Mouse (Mus musculus) adrenal gland, adult (tissue): ENCODE results near the gene Gnb5.

Experiments used
- DNase-seq, 2 experiments: peaks; one replicate each; pipeline ENCODE4 v3.0.0; 2022 to 2023; ENCODE audit warnings: low spot score in 1 of 2; ENCODE audit not compliant: inconsistent age in 2 of 2

Gnb5 gene

DNA sequence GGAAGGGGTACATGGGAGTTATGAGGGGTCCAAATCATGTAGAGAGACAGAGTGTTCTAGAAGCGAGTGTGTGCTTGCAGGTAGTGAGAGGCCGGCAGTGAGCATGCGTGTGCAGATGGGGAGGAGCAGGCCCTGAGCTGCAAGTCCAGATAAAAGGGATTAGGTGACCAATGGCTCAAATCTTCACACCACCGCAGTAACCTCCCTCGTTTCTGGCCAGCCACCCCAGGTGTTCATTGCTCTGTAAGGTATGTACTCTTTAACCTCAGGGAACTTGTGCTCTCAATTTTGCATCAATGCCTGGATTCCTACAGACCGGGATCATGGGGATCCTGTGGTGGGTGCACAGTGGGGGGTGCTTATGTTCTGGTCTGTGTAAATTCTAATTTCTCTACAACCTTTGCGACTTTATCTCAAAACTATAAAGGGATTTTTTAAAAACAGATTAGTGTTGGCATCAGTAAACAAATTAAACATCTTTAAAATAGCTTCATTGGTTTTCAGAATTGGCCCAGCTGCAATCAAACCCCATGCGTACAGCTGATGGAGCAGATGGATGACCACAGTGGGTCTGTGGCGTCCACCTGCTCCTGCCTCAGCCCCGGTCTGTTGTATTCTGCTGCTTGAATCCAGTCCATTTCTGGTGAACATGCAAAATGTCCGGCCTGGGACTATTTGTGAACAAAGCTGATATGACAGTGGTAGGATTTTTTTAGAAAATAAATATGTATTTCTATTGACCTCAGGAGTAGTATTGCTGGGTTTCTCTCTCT is at the start of gene Gnb5:
Gene Gnb5, plus strand, starts transcription at position 163 of the 773 bp plus-strand sequence.
- no peak for DNase-seq

DNA sequence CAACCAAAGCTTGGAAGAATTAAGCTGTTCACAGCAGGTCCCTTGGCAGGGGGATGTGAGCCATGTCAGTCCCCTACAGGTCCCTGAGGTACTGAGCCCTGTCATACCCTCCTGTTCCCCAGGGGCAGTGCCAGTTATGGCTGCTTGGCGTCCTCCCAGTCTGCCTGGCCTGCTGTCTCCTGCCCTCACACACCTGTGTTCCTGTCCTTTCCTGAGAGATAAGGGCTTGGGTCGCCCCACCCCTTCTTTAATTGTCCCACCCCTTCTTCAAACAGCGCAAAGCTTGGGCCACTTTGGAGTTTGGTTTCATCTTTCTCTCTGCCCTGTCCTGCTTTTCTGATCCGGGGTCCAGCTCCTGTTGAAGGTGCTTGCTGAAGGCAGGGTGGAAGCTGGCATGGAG is 47.3 kb upstream of the Gnb5 start:
- no peak for DNase-seq

DNA sequence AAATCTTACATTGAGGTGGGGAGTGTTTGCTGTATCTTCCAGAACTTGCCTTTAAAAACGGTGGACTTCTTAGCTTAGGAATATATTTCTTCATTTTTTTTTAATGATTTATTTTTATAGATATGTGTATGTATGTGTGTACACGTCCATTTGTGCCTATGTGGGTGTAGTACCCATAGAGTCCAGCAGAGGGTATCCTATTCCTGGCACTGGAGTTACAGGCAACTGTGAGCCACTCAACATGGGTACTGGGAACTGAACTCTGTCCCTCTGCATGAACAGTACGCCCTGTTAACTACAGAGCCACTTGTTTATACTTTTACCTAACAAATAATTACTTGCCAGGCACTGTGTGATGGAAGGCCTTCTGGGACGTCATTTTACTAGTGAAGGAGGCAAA is 46.4 kb upstream of the Gnb5 start:
- DNase-seq = no peak

DNA sequence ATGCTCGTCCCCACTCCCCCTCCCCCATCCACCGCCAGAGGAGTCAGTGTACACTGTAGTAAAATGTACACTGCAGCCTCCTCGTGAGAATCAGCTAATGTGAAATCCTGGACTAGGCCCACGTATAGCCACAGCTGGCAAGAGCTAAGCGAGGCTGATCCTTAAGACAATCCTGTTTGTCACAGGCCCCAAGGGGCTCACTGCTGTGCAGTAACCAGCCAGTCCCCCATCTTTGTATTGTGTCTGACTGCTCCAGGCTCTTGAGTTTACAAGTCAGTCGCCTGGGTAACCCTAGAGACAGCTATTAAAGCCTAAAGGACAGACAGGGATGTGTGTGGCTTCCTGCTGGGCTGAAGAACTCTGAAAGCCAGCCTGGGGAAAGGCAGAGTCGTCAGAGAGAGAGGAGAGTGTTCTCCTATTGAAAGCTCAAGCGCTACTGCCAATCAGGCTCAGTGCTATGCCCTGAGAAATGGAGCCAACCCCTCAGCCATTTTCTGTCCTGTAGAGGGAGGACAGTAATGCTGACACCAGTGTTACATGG is 44.7 kb upstream of the Gnb5 start:
- no peak for DNase-seq

DNA sequence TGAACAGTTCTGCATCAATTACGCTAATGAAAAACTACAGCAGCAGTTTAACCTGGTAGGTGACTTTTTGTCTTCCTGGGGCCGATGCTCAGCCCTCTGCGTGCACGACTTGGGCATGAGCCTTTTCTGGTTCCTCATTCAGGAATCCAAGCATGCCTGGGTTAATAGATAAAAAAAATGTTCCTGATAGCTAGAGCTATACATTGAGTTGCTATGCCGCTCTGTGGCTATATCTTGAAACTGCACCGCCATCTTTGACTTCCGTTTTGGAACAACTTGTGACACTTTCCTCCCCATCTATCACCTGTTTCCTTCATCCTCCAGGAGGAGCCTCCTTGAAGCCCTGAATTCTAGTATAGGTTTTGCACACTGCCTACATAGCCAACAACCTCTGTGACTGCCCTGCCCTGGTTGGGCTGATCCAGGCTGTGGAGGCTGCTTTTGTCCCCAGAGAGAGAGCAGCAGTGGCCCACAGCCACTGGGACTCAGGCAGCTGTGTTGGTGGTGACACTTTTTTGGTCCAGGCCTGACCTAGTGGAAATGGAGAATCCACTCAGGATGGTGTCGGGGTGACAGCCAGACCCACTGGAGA is 43.8 kb upstream of the Gnb5 start:
- no peak for DNase-seq

DNA sequence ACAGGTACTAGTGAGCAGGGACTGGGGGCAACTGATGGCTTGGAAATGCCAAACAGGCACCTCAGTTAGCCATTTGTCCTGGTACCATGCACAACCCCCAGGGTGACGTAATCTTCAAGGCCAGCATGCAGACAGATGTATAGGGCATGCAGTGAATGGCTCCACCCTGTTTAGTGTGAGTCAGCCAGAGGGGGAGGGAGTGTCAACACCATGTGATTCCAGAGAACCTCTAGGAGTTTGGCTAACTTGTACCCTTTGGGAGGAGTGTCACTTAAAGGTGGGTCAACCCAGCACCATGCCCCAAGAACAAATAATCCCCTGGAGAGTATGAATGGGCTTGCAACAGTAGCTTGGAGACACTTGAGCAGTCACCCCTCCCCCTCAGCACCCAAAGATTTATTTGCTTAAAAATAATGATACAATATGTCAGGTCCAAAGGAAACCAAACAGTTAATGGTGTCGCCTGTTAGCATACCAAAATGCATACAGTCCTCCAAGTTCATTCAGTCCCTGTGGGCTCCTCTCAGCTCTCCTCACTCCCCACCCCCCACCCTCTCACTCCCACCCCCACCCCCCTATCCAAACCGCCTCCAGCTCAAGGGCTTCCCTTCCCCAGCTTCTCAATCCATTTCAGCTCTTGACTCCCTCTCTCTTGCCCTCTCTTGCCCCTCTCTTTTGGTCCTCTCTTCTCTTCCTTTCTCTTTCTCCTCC is 41.9 kb upstream of the Gnb5 start:
- DNase-seq = no peak

DNA sequence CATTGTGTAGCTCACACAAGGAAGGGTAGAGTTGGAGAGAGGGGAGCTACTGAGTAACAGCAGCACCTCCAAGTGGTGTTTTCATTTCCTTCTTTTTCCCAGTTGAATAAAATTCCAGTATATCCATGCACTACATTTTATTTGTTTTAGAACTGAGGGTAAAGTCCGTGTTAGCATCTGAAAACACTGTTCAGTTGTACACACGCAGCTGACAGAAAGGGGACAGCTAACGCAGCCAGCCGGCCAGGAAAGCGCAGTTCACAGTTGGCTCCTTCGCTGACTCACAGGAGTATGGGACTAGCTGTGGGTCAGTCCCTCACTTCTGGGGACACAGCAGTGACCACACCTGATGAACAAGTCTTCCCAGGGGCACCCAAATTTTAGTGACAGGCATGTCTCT is 38.9 kb upstream of the Gnb5 start:
- DNase-seq = no peak

DNA sequence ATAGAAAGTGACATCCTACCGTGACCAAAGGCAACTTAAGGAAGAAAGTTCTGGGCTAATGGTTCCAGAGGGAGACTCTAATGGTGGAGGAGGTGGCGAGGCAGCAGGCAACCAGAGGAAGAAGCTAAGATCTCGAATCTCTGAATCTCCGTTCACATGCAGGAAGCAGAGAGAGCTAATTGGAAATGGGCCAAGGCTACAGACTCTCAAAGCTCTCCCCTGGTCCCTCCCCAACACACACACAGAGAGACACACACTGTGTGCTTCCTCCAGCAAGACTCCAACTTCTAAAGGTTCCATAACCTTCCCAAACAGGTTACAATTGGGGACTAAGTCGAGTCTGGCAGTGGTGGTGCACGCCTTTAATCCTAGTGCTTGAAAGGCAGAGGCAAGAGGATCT is 35.7 kb upstream of the Gnb5 start:
- DNase-seq = no peak

DNA sequence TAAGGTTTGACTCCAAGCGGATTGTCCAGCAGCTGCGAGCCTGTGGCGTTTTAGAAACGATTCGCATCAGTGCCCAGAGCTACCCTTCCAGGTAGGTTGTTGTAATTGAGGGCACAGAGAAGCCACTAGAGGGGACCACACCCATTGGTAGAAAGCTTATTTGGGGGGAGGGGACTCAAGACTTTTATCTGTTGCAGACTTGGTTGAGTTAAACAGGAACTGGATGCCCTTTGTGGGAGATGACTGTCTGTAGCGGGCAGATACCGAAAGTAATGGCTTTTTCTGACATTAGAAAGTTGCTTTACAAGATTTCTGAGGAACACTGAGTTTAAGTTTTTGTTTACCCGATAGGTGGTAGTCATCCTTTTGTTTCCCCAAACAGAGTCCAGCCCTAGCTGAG is 34.5 kb upstream of the Gnb5 start:
- DNase-seq = no peak

DNA sequence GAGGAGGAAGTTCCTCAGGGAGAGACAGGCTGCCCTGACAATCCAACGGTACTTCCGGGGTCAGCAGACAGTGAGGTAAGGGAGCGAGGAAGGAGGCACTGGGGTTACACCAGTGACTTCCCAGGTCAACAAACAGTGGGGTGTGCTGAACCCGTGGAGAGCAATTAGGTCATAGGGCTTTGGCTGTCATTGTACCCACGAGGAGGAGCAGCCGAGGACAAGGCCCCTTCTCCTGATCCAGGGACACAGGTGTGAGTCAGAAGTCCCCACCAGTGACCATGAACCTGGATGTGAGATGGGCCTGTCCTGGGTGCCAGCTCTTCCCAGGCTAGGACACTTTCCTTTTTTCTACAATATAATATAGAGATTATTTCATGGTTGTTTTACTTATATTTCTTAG is 32.4 kb upstream of the Gnb5 start:
- DNase-seq = peak; percentile 42 to 76

DNA sequence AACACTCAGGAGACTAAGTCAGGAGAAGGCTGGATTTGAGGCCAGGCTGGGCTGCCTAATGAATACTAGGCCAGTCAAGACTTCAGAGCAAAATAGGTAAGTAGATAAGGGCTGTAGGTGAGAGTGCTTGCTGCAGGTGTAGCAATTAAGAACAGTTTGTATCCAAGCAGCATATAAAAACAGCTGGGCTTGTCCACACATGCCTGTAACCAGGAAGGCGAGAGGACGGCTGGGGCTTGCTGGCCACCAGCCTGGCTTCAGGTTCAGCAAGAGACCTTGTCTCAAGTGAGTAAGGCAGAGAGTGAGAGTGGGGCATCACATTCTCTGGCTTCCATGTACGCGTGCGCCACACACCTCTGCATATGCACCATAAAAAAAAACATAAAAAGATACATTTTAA is 31.6 kb upstream of the Gnb5 start:
- DNase-seq = no peak

DNA sequence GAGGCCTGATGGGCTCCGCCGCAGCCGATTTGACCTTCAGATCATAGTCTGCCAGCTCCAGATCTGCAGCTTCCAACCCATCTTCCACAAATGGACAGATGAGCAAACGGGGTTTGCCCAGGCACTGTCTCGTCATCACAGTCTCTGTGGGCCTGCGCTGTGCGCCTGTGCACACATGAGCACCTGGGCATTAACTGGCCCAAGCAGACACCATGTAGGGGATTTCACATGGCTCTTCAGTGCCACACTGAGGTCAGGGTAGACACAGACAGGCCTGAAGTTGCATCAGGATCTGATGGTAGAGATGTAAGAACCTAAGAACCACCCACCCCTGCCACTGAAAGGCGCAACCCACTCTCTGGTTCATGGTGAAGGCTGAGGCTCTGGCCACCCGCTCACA is 31.0 kb upstream of the Gnb5 start:
- no peak for DNase-seq

DNA sequence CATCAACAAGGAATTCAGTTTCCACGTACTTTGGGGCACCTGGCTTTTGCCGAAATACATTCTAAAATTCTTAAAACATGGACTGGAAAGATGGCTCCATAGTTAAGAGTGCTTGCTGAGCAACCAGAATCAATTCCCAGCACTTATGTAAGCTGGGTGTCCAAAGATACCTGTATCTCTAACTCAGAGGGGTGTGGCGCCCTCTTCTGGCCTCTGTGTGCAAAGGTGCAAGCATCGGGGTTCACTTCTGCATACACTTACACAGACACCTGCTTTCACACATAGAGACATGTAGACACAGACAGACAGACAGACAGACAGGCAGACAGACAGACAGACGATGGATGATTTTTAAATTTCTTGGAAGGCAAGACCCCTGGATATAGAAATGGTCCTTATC is 25.3 kb upstream of the Gnb5 start:
- DNase-seq = peak; percentile 69 to 87

DNA sequence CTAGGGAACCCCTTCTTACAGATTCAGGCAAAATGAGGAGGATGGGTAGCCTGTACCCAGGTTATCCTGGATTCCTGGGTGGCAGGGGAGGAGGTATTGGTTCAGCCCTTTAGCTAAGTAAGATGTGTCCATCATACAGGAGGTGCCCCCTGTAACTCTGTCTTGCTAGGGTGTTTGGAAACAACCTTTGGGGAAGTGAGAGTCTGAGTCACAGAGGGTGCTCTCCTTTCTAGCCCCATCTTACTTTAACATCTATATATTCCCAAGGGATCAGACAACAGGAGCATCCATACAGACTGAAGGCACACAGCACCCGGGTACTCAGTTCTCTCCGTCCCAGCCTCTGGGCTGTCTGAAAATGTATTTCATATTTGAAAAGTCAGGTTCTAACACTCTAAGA is 23.9 kb upstream of the Gnb5 start:
- DNase-seq = no peak

DNA sequence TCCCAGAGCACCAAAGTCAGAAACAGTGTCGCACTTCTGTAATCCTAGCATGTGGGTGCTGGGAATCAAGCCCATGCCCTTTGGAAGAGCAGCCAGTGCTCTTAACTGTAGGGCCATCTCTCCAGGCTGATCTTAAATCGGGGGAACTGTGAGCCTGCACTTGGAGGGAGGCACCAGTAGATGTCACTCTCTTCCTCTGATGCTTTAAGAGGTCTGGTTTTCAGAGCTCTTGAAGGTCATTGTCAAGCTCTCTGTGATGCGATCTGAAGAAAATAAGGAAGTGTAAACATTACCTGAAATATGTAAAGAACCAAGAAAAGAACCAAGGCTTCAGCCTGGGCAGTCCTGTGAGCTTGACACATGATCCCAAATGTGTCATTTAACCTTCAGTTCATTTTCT is 23.3 kb upstream of the Gnb5 start:
- DNase-seq = peak; percentile 50 to 83

DNA sequence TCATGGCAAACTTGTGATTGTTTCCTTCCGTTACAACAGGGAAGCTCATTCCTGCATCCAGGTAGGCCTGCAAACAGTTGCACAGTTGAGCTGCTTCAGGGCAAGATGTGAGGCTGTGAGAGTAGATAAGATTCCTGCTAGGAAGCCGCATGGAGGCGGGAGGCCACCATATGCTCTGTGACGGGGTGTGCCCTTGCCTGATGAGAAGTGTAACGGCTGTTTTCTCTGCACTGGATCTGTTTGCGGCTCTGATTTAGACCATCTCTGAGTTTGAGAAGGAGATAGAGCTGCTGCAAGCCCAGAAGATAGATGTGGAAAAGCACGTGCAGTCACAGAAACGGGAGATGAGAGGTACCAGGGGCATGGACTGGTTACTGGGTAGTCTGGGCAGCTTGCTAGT is 22.5 kb upstream of the Gnb5 start:
- DNase-seq = no peak

DNA sequence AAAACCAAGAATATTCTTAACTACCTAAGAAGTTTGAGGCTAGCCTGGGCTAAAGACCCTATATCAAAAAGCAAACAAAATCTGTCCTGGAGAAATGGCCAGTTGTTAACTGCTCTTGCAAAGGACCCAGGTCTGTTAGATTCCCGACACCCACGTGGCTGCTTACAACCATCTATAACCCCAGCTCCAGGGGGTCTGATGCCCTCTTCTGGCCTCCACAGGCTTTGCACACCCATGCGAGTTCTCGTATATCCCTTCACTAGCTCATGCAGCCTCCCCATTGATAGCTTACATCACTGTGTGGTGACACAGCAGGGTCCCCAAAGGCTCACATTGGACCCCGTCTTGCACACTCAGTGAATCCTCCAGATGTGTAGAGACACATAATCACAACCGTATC is 20.7 kb upstream of the Gnb5 start:
- no peak for DNase-seq

DNA sequence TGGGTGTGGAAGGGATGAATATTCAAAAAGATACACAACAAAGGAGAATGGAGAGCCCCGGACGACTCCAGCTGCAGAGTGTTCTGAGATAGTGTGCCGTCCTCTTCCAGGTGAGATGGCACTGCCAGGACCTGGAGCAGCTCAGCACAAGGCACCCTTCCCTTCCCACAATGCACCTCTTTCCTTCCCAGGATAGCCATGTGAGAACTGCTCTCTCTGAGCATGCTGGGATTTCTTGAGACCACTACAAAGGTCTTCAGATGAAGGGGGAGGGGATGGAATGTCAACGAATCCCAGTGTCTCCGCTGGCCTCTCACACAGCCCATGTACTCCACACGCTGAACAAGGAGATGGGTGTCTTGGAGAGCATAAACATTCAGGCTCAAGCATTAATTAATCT is 18.5 kb upstream of the Gnb5 start:
- no peak for DNase-seq

DNA sequence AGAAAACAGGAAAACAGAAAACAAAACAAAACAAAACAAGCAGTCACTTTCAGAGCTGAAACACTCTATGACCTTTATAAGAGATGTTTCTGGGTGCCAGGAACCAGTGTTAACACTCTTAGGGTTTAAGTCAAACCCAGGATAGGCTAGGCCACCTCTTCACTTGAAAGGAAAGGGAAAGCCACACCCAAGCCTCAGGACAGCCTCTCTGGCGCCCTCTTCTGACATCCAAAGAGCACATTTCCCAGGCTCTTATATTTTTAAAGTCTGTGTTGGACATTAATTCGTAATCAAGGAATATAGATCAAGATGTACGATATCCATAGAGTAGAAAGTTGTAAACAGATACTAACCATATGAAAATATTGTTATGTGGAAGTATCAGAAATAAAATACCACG is 16.5 kb upstream of the Gnb5 start:
- DNase-seq = peak in 1 of 2 experiments; percentile 66

DNA sequence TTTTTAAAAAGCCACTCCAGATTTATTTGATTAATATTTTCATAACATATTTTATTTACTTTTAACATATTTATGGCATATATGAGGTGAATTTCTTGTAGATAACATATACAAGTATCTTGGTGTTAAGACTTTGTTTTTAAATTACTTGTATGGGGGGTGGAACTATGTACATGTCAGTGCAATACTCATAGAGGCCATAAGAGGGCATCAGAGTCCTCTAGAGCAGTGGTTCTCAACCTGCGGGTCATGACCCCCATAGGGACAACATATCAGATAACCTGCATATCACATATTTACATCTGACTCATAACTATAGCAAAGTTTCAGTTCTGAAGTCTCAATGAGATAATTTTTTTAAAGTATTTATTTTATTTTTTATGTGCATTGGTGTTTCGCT is 6.7 kb upstream of the Gnb5 start:
- peak in 1 of 2 experiments; percentile 67 for DNase-seq

DNA sequence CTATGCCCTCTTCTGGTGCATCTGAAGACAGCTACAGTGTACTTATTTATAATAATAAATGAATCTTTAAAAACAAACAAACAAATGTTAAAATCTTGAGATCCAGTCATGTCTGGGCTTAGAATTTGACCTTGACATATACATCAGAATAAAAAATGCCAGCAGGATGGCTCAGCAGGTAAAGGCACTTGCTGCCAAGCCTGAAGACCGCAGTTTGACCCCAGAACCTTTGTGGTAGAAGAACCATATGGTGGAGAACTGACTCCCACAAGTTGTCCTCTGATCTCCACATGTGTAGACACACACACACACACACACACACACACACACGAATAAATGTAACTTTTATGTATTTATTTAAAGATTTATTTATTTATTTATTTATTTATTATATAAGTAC is 3.1 kb upstream of the Gnb5 start:
- no peak for DNase-seq

DNA sequence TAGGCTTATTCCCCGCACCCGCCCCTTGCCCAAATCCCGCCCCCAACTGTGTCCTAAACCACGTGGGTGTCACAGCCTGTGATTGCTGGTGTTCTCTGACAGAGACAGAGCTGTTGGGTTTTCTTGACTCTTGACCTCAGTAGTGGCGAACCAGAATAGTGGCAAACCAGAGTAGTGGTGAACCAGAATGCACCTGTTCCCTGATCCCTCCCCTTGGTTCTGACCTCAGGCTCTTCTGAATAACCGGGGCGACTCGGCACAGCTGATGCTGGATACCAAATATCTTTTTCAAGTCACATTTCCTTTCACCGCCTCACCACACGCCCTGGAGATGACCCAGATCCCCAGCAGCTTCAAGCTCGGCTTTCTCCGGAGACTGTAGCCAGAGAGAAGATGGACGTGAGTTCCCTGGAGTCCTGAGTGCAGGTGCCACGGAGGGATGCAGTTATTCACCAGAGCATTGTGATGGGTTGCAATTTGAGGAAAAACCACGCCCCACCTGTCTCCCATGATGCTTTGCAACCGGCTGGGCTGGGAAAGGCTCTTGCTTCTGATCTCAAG is 2.3 kb upstream of the Gnb5 start:
- no peak for DNase-seq
